Mouse (Mus musculus): ENCODE measurements around the gene Lrmda.

The Lrmda gene

GRCm38 (mm10) chr14:22837058-22837457 lies 817.5 kb downstream of the Lrmda start:
- in situ Hi-C loops (cut with MboI; ENCODE audit: low pct_unique_long_range_greater_than_20kb in 1 of 2, low sequenced_read_pairs in 2 of 2, unreplicated experiment in 1 of 2): no loop called here

GRCm38 (mm10) chr14:22841136-22841535 lies 821.6 kb downstream of the Lrmda start:
- in situ Hi-C loops (cut with MboI; ENCODE audit: low pct_unique_long_range_greater_than_20kb in 1 of 2, low sequenced_read_pairs in 2 of 2, unreplicated experiment in 1 of 2): no loop called here

DNA sequence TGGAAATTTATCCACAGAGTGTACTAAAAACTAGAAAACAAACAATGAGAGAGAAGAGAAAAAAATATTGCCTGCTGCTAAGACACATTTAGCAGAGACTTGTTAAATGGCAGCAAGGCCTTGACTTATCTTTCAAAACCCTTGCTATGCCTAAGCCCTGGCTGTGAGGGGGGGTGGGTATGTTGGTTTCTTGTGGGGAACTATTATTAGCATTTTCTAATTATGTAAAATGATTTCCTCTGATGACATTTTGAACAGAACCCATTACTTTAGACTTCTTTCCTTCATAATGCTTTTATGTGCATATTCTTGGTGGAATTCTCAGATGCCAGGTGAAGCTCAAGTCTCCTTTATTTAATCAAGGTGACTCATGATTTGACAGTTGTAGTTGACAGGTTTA lies 824.5 kb downstream of the Lrmda start:
- in situ Hi-C loops (cut with MboI; ENCODE audit: low pct_unique_long_range_greater_than_20kb in 1 of 2, low sequenced_read_pairs in 2 of 2, unreplicated experiment in 1 of 2): no loop called here

DNA sequence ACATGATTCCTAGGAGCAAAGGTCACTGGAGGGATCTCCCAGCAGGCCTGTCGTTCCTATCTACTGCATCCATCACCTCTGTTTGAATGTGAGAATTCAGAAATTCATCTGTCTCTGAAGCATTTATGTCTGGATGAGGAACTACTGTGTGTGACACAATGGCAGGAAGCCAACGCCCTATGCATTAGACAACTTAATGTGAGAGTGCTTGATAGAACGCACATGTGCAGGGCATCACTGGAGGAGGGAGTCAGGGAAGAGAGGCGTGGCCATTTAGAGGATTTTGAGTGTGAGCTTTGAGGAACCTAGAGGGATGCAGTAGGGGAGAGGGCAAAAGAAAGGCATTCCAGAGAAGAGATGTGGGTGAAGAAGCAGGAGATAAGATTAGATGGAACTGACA lies 825.9 kb downstream of the Lrmda start:
- in situ Hi-C loops (cut with MboI; ENCODE audit: low pct_unique_long_range_greater_than_20kb in 1 of 2, low sequenced_read_pairs in 2 of 2, unreplicated experiment in 1 of 2): no loop called here

DNA sequence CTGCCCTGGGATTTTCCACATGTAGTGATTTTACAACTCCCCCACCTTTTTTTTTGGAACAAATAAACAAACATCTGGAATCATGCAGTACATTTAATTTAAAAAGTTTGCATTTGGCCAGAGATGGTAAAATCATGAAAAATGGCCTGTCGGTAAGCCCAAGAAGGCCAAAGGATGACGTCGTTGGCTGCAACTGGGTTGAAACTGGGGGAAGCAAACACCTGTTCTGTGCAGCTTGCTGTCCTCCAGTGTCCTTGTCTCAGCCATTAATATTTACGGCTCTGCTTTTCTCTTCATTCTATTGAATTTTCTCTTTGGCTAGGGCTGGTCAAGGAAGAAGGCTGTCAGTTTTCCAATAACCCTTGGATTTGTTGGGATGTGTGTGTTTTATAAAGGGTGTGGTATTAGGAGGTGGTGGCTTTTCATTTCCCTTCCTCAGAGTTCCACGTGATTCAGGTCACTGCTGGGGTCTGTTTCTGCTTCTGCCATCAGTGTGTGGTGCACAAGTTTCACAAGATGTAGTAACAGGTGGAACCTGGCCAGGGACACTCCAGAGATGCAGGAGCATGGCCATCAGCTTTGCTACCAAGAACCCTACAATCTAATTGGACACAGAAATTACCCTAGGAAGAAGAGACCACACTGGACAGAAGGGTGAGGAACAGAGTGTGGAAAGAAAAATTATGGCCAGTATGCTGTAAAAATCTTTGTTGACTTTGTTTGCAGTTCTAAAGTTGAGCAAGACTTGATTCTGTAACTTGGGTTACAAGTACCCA lies 827.7 kb downstream of the Lrmda start:
- in situ Hi-C loops (cut with MboI; ENCODE audit: low pct_unique_long_range_greater_than_20kb in 1 of 2, low sequenced_read_pairs in 2 of 2, unreplicated experiment in 1 of 2): no loop called here

- in situ Hi-C loops (cut with MboI; ENCODE audit: low pct_unique_long_range_greater_than_20kb in 1 of 2, low sequenced_read_pairs in 2 of 2, unreplicated experiment in 1 of 2): no loop called here
Observed at GRCm38 (mm10) chr14:22849108-22849507, 829.6 kb downstream of the Lrmda start.

DNA sequence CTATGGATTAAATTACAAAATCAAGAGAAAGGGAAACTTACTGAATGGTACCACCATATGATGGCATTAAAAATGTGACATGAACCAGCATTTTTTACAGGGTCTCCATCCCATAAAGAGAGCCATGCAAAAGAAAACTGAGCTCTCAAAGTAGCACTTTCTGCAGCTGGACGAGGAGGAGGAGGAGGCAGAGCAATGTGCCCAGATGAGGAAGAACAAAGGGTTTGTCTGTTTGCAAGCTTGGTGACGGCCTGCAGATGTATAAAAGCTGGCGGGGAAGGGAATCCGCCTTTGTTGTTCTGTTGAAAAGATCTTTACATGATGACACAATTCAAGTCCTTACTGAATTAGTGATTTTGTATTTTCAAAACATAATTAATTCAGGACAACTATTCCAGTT lies 841.1 kb downstream of the Lrmda start:
- in situ Hi-C loops (cut with MboI; ENCODE audit: low pct_unique_long_range_greater_than_20kb in 1 of 2, low sequenced_read_pairs in 2 of 2, unreplicated experiment in 1 of 2): no loop called here

DNA sequence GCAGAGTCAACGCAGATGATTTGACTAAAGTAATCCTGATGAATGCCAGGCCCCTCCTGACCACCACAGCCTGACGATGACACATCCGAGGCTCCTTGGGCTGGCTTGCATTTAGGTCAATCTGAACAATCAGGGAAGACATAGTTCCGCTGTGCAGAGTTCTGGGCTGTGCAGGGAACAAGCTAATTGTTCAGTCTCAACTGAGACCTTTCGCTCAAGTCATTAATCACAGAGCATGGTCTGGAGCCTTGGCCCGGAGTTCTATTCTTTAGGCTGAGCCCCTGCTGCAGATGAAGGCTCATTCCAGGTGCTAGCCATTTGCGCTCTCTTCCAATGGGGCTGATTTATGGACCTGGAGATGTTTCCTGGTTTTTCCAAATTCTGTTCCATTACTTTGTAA lies 844.6 kb downstream of the Lrmda start:
- in situ Hi-C loops (cut with MboI; ENCODE audit: low pct_unique_long_range_greater_than_20kb in 1 of 2, low sequenced_read_pairs in 2 of 2, unreplicated experiment in 1 of 2): no loop called here

DNA sequence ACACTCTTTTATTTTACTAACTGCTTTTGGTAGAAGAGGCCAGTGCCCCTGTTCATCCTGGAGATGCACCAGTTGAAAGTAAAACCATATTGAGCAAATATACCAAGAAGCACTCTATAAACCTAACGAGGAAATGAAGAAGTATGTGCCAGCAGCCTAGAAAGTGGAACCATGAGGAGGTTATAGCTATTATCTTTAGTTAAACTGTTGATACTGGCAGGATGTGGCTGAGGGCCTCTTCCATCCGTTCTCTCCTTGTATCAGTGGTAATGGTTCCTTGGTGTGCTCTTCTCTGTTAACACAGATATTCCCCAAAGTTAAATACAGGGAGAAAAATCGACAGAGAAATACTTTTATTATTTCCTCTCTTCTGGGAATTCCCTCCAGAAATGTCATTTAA lies 855.1 kb downstream of the Lrmda start:
- in situ Hi-C loops (cut with MboI; ENCODE audit: low pct_unique_long_range_greater_than_20kb in 1 of 2, low sequenced_read_pairs in 2 of 2, unreplicated experiment in 1 of 2): no loop called here

DNA sequence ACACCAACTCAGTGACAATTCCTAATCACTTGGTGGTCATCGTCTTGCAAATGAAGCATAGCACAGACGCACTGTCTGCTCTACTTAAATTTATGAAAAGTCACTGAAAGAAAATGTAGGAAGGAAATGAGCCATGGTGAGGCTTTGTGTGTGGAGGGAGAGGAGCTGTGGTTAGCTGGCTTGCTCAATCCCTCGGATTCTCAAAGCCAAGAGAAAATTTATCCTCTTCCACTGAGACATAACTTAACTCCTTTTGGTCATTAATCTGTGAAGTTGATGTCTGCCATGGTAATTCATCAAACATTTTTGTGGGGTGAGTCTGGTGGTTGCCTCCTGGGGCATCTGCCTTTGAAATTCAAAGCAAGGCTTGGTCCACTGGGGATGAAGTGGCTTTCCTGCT lies 867.7 kb downstream of the Lrmda start:
- in situ Hi-C loops (cut with MboI; ENCODE audit: low pct_unique_long_range_greater_than_20kb in 1 of 2, low sequenced_read_pairs in 2 of 2, unreplicated experiment in 1 of 2): no loop called here

- in situ Hi-C loops (cut with MboI; ENCODE audit: low pct_unique_long_range_greater_than_20kb in 1 of 2, low sequenced_read_pairs in 2 of 2, unreplicated experiment in 1 of 2): no loop called here
Observed at GRCm38 (mm10) chr14:22899312-22899711, 879.8 kb downstream of the Lrmda start.

GRCm38 (mm10) chr14:22902116-22902515 lies 882.6 kb downstream of the Lrmda start:
- in situ Hi-C loops (cut with MboI; ENCODE audit: low pct_unique_long_range_greater_than_20kb in 1 of 2, low sequenced_read_pairs in 2 of 2, unreplicated experiment in 1 of 2): no loop called here

GRCm38 (mm10) chr14:22902914-22903313 lies 883.4 kb downstream of the Lrmda start:
- in situ Hi-C loops (cut with MboI; ENCODE audit: low pct_unique_long_range_greater_than_20kb in 1 of 2, low sequenced_read_pairs in 2 of 2, unreplicated experiment in 1 of 2): no loop called here

GRCm38 (mm10) chr14:22905741-22906667 lies 886.5 kb downstream of the Lrmda start:
- in situ Hi-C loops (cut with MboI; ENCODE audit: low pct_unique_long_range_greater_than_20kb in 1 of 2, low sequenced_read_pairs in 2 of 2, unreplicated experiment in 1 of 2): no loop called here

DNA sequence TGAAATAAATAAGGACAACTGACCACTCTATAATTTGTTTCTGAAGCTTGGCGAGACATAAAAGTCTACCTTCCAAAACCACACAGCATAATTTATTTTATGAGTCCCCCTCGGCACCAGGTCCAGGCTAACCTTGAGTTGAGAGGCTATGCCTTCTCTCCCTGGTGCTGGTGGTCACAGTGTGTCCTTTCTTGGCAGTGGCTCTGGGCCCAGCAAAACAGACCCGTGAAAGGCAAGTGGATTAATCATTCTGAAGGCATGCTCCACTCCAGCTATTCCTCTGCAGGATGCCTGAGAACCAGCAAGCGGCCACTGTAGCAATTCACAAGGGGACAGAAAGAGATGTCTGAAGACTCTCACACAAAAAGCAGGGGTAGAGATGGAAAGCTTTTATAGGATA lies 887.2 kb downstream of the Lrmda start:
- in situ Hi-C loops (cut with MboI; ENCODE audit: low pct_unique_long_range_greater_than_20kb in 1 of 2, low sequenced_read_pairs in 2 of 2, unreplicated experiment in 1 of 2): no loop called here

- in situ Hi-C loops (cut with MboI; ENCODE audit: low pct_unique_long_range_greater_than_20kb in 1 of 2, low sequenced_read_pairs in 2 of 2, unreplicated experiment in 1 of 2): no loop called here
Observed at GRCm38 (mm10) chr14:22907221-22907620, 887.7 kb downstream of the Lrmda start.

GRCm38 (mm10) chr14:22908006-22908405 lies 888.5 kb downstream of the Lrmda start:
- in situ Hi-C loops (cut with MboI; ENCODE audit: low pct_unique_long_range_greater_than_20kb in 1 of 2, low sequenced_read_pairs in 2 of 2, unreplicated experiment in 1 of 2): no loop called here

DNA sequence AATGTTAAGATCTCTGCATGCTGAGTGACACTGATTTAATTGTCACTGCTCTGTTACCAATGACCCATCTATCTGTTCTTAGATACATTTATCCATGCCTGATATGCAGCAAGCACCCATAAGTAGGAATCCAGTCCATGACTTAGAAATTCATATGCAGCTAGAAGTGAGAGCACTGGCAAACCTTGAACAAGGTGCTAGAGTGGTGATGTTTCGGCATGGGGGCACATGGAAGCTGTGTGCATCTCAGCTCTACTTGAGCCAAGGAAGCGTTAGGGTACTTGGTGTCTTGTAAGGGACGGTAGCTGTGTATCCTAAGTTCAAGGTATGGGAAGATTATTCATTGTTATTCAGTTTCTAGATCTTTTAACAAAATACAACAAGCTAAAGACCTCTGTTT lies 896.0 kb downstream of the Lrmda start:
- in situ Hi-C loops (cut with MboI; ENCODE audit: low pct_unique_long_range_greater_than_20kb in 1 of 2, low sequenced_read_pairs in 2 of 2, unreplicated experiment in 1 of 2): no loop called here

- in situ Hi-C loops (cut with MboI; ENCODE audit: low pct_unique_long_range_greater_than_20kb in 1 of 2, low sequenced_read_pairs in 2 of 2, unreplicated experiment in 1 of 2): no loop called here
Observed at GRCm38 (mm10) chr14:22918499-22918898, 899.0 kb downstream of the Lrmda start.

- in situ Hi-C loops (cut with MboI; ENCODE audit: low pct_unique_long_range_greater_than_20kb in 1 of 2, low sequenced_read_pairs in 2 of 2, unreplicated experiment in 1 of 2): no loop called here
Observed at GRCm38 (mm10) chr14:22918931-22919330, 899.4 kb downstream of the Lrmda start.
